9 mouse cellular contexts compared by ENCODE assay signal in genomic region chr8:95676631-95677030, GRCm38 (mm10). TPM values are rescaled to one million over a fixed set of nuclear protein-coding genes. Genes with fewer than 3 reads are reported as not detected.
DNase-seq lines count a peak whose midpoint lies in the region; ATAC-seq and TF ChIP-seq lines count a peak whose summit lies in the region.
"Had no signal": no experiment of that assay in that cellular context is flagged by ENCODE, and none has a peak within 500 bp of the region (broad histone marks: within the 10 kb centered on the region; RNA-seq: fewer than 3 reads in every experiment).

Gene Ndrg4, plus strand, starts transcription at chr8:95676980.

- no peak for TF ChIP-seq POLR2A in olfactory bulb, adult 2 months (IDR thresholded peaks at IDR 0.05; ENCODE audit: insufficient read depth, low read depth, low read length)

- H3K36me3 ChIP-seq in kidney, embryonic 15.5 days = no peaks in the 10 kb centered on the region
- no peaks in the 10 kb centered on the region for H3K36me3 ChIP-seq in heart, embryonic 11.5 days (ENCODE audit: control insufficient read depth, insufficient read depth, low read length)

- peaks cover 19% of the 10 kb centered on the region for H3K4me1 ChIP-seq in kidney, embryonic 15.5 days
- peaks cover 2% of the 10 kb centered on the region for H3K4me1 ChIP-seq in heart, embryonic 11.5 days (ENCODE audit: control insufficient read depth, insufficient read depth, low read length)
- H3K4me1 ChIP-seq in olfactory bulb, adult 2 months (ENCODE audit: control insufficient read depth, insufficient read depth, low read length) = peaks cover 45% of the 10 kb centered on the region

- peak within 1 kb of the TSS; percentile 57 for H3K4me3 ChIP-seq in kidney, embryonic 15.5 days (replicated peaks)
- H3K4me3 ChIP-seq in heart, embryonic 11.5 days (ENCODE audit: low read depth, low read length) = peak within 1 kb of the TSS; percentile 58
- H3K4me3 ChIP-seq in olfactory bulb, adult 2 months (ENCODE audit: insufficient read depth, low read depth, low read length) = peak within 1 kb of the TSS; percentile 74

- intact Hi-C loops in left cerebral cortex, postnatal 14 days (cut with DNase I) = loop anchor here (5.0 kb wide), 1 partner anchor 44 kb away; the partner anchor contains the start of gene Gins3

- 29% methylated on average over 9 of the region's 9 CpGs for WGBS in kidney, embryonic 15.5 days
- 33% methylated on average over 9 of the region's 9 CpGs for WGBS in heart, embryonic 11.5 days (ENCODE audit: insufficient replicate concordance)
- WGBS in olfactory bulb, adult 2 months = 63% methylated on average over 9 of the region's 9 CpGs

- no peak for TF ChIP-seq CTCF in olfactory bulb, adult 2 months (IDR thresholded peaks at IDR 0.05; ENCODE audit: insufficient read depth, low read depth, low read length)

- peak within 1 kb of the TSS; percentile 99 for H3K4me2 ChIP-seq in kidney, embryonic 15.5 days
- H3K4me2 ChIP-seq in heart, embryonic 11.5 days = peak within 1 kb of the TSS; percentile 77

- peaks cover 95% of the 10 kb centered on the region for H3K27me3 ChIP-seq in kidney, embryonic 15.5 days
- peaks cover 62% of the 10 kb centered on the region for H3K27me3 ChIP-seq in heart, embryonic 11.5 days (ENCODE audit: control insufficient read depth, insufficient read depth, low read length)

- no peak for DNase-seq in kidney, adult 8-10 months
- no peak for DNase-seq in adrenal gland, adult 2 months
- no peak for DNase-seq in left cerebral cortex, postnatal 14 days (ENCODE audit: low spot score in 2 of 2)
- DNase-seq in T-cell, adult 2 months (ENCODE audit: low spot score) = no peak
- no peak for DNase-seq in testis, postnatal 10 days (ENCODE audit: low spot score)

- H3K9ac ChIP-seq in kidney, embryonic 15.5 days = peak within 1 kb of the TSS; percentile 36
- peak within 1 kb of the TSS; percentile 66 for H3K9ac ChIP-seq in heart, embryonic 11.5 days (ENCODE audit: low read depth, low read length)

- no peaks in the 10 kb centered on the region for H3K9me3 ChIP-seq in kidney, embryonic 15.5 days (replicated peaks)
- H3K9me3 ChIP-seq in heart, embryonic 11.5 days (replicated peaks; ENCODE audit: control insufficient read depth, low read length) = no peaks in the 10 kb centered on the region

- no peak within 1 kb of the TSS for H3K27ac ChIP-seq in kidney, embryonic 15.5 days
- H3K27ac ChIP-seq in heart, embryonic 11.5 days (ENCODE audit: low read depth, low read length) = no peak within 1 kb of the TSS
- peak within 1 kb of the TSS; percentile 43 for H3K27ac ChIP-seq in olfactory bulb, adult 2 months (ENCODE audit: insufficient read depth, low read depth, low read length)

- no peak; the same call in 1 of the 2 replicates for ATAC-seq in kidney, embryonic 15.5 days (replicated peaks; ENCODE audit: low FRiP score)
- no peak for ATAC-seq in heart, embryonic 11.5 days (replicated peaks; ENCODE audit: insufficient number of reproducible peaks, low FRiP score, low TSS enrichment)

RNA-seq across cellular contexts. Expression of gene Ndrg4, which starts in this region (rescaled TPM):
- 16.0 and 18.8 TPM in 2 replicates for polyA plus RNA-seq in kidney, embryonic 15.5 days (2015; fragmentation: Nextera tagmentation; extraction: Ambion mirVana)
- total RNA-seq in adrenal gland, adult 2 months (2021) = 10 to 100 TPM; 18.5 to 30.1 TPM
- 81.1 and 101 TPM in 2 replicates for polyA plus RNA-seq in adrenal gland, adult 2 months (2012; rRNA removed)
- polyA plus RNA-seq in heart, embryonic 11.5 days (2014; fragmentation: Nextera tagmentation; extraction: Ambion mirVana) = 225 and 286 TPM in 2 replicates
- total RNA-seq in left cerebral cortex, postnatal 14 days (2021) = 1,000 to 10,000 TPM; 1,641 to 1,725 TPM
- 472 and 1,489 TPM in 2 replicates for polyA plus RNA-seq in olfactory bulb, adult 2 months (2012; ENCODE audit: insufficient read depth, insufficient read length, low replicate concordance, missing spikeins)
- total RNA-seq: neutrophil, adult 5-6 weeks had no signal

Comparison
In these comparisons a context has a peak if more than half of its experiments do, and no peak if none do; other contexts are left out.
1. RNA of gene Ndrg4 (total RNA-seq): 1,641 to 1,725 TPM in left cerebral cortex, postnatal 14 days; 18.5 to 30.1 TPM in adrenal gland, adult 2 months; every median in the first group is over 10 times any median in the second.
2. Peak in every context shown above with its lines, with median percentiles within 50 percentile points of each other: H3K4me3 ChIP-seq.